7 mouse cellular contexts compared by ENCODE assay signal in genomic region chr11:62878728-62879127, GRCm38 (mm10). TPM values are rescaled to one million over a fixed set of nuclear protein-coding genes. Genes with fewer than 3 reads are reported as not detected.
DNase-seq lines count a peak whose midpoint lies in the region; ATAC-seq and TF ChIP-seq lines count a peak whose summit lies in the region.

No protein-coding gene starts in this region.

- TF ChIP-seq CTCF in lung, embryonic 14.5 days (IDR thresholded peaks at IDR 0.05; ENCODE audit: low read depth) = no peak
- TF ChIP-seq CTCF in hindbrain, postnatal 0 days (IDR thresholded peaks at IDR 0.05; ENCODE audit: low read depth) = no peak

- peak overlapping the region; percentile 62 for H3K4me3 ChIP-seq in lung, embryonic 14.5 days (ENCODE audit: low read depth, low read length)
- peak overlapping the region; percentile 84 for H3K4me3 ChIP-seq in embryonic facial prominence, embryonic 14.5 days (ENCODE audit: low read depth, low read length)
- H3K4me3 ChIP-seq in hindbrain, postnatal 0 days (ENCODE audit: low read length) = peak overlapping the region; percentile 67
- H3K4me3 ChIP-seq in neural tube, embryonic 12.5 days = peak overlapping the region; percentile 65

- WGBS in lung, embryonic 14.5 days = 24% methylated on average over 9 of the region's 9 CpGs
- WGBS in embryonic facial prominence, embryonic 14.5 days = 29% methylated on average over 9 of the region's 9 CpGs
- WGBS in hindbrain, postnatal 0 days = 24% methylated on average over 9 of the region's 9 CpGs
- WGBS in neural tube, embryonic 12.5 days = 27% methylated on average over 9 of the region's 9 CpGs

- H3K9ac ChIP-seq in lung, embryonic 14.5 days = 0 out of 2 replicates have a peak overlapping the region, but pooled peaks have one; percentile 34
- 0 out of 2 replicates have a peak overlapping the region, but pooled peaks have one; percentile 43 for H3K9ac ChIP-seq in embryonic facial prominence, embryonic 14.5 days (ENCODE audit: low read depth, low read length)
- H3K9ac ChIP-seq in hindbrain, postnatal 0 days (replicated peaks; ENCODE audit: low read length) = peak overlapping the region; percentile 79; the same call in 1 of the 2 replicates
- H3K9ac ChIP-seq in neural tube, embryonic 12.5 days = no peak overlapping the region

- H3K27ac ChIP-seq in lung, embryonic 14.5 days (ENCODE audit: low read depth) = peak overlapping the region; percentile 60
- H3K27ac ChIP-seq in embryonic facial prominence, embryonic 14.5 days (replicated peaks; ENCODE audit: low read depth, low read length) = peak overlapping the region; percentile 85
- H3K27ac ChIP-seq in hindbrain, postnatal 0 days = no peak overlapping the region
- H3K27ac ChIP-seq in neural tube, embryonic 12.5 days = no peak overlapping the region

- 0 out of 2 replicates have a peak, but pooled peaks cover 11% of the 10 kb centered on the region for H3K36me3 ChIP-seq in lung, embryonic 14.5 days (ENCODE audit: insufficient read depth)
- peaks cover 16% of the 10 kb centered on the region for H3K36me3 ChIP-seq in embryonic facial prominence, embryonic 14.5 days (ENCODE audit: control insufficient read depth, insufficient read depth, low read length)
- no peaks in the 10 kb centered on the region for H3K36me3 ChIP-seq in hindbrain, postnatal 0 days (ENCODE audit: insufficient read depth, low read length)
- peaks cover 5% of the 10 kb centered on the region; the same call in 1 of the 2 replicates for H3K36me3 ChIP-seq in neural tube, embryonic 12.5 days

- DNase-seq in lung, embryonic 14.5 days = peak; percentile 19
- no peak for DNase-seq in lung, postnatal 10 days
- DNase-seq in embryonic facial prominence, embryonic 14.5 days (ENCODE audit: low spot score) = no peak
- no peak for DNase-seq in hindbrain, postnatal 0 days (ENCODE audit: low spot score)
- DNase-seq in retina, postnatal 1 day = no peak
- DNase-seq in spleen, postnatal 4 days (ENCODE audit: low spot score in 2 of 2) = no peak

- H3K9me3 ChIP-seq in lung, embryonic 14.5 days (ENCODE audit: low read depth, low read length) = no peaks in the 10 kb centered on the region
- no peaks in the 10 kb centered on the region for H3K9me3 ChIP-seq in embryonic facial prominence, embryonic 14.5 days (ENCODE audit: control insufficient read depth, low read length)
- H3K9me3 ChIP-seq in hindbrain, postnatal 0 days (ENCODE audit: low read length) = no peaks in the 10 kb centered on the region
- H3K9me3 ChIP-seq in neural tube, embryonic 12.5 days = no peaks in the 10 kb centered on the region

- peak overlapping the region; percentile 79 for H3K4me2 ChIP-seq in lung, embryonic 14.5 days
- peak overlapping the region; percentile 64 for H3K4me2 ChIP-seq in embryonic facial prominence, embryonic 14.5 days (ENCODE audit: low read depth, low read length)
- peak overlapping the region; percentile 81 for H3K4me2 ChIP-seq in hindbrain, postnatal 0 days (ENCODE audit: low read depth, low read length)
- H3K4me2 ChIP-seq in neural tube, embryonic 12.5 days (replicated peaks) = peak overlapping the region; percentile 64

- H3K4me1 ChIP-seq in lung, embryonic 14.5 days (ENCODE audit: insufficient read depth) = peaks cover 4% of the 10 kb centered on the region; the same call in 1 of the 2 replicates
- H3K4me1 ChIP-seq in embryonic facial prominence, embryonic 14.5 days (ENCODE audit: control insufficient read depth, insufficient read depth, low read length) = peaks cover 9% of the 10 kb centered on the region; the same call in 1 of the 2 replicates
- H3K4me1 ChIP-seq in hindbrain, postnatal 0 days (ENCODE audit: insufficient read depth, low read length) = no peaks in the 10 kb centered on the region
- H3K4me1 ChIP-seq in neural tube, embryonic 12.5 days = no peaks in the 10 kb centered on the region

- H3K27me3 ChIP-seq in lung, embryonic 14.5 days (ENCODE audit: insufficient read depth, low read length) = no peaks in the 10 kb centered on the region
- no peaks in the 10 kb centered on the region for H3K27me3 ChIP-seq in embryonic facial prominence, embryonic 14.5 days (replicated peaks; ENCODE audit: control insufficient read depth, insufficient read depth, low read length)
- no peaks in the 10 kb centered on the region for H3K27me3 ChIP-seq in hindbrain, postnatal 0 days (ENCODE audit: insufficient read depth, low read length)
- H3K27me3 ChIP-seq in neural tube, embryonic 12.5 days (replicated peaks) = no peaks in the 10 kb centered on the region

- ATAC-seq in lung, embryonic 14.5 days (ENCODE audit: insufficient read depth) = peak; percentile 18; the same call in 1 of the 2 replicates
- peak; percentile 27; the same call in 1 of the 2 replicates for ATAC-seq in embryonic facial prominence, embryonic 14.5 days (ENCODE audit: low read depth)
- ATAC-seq in hindbrain, postnatal 0 days = no peak
- peak; percentile 59 for ATAC-seq in neural tube, embryonic 12.5 days (ENCODE audit: low FRiP score, low read depth)

RNA-seq across cellular contexts. Expression of gene Tvp23b, which starts 0.5 kb away (rescaled TPM):
- 55.3 and 57.7 TPM in 2 replicates for polyA plus RNA-seq in lung, embryonic 14.5 days (2014; fragmentation: Nextera tagmentation; extraction: Ambion mirVana)
- 74.2 and 82.0 TPM in 2 replicates for polyA plus RNA-seq in embryonic facial prominence, embryonic 14.5 days (2014; fragmentation: Nextera tagmentation; extraction: Ambion mirVana)
- total RNA-seq in hindbrain, postnatal 0 days (2014; rRNA removed) = 26.7 and 27.5 TPM in 2 replicates
- polyA plus RNA-seq in hindbrain, postnatal 0 days (2015; fragmentation: Nextera tagmentation; extraction: Ambion mirVana) = 41.5 and 42.6 TPM in 2 replicates
- polyA plus RNA-seq in neural tube, embryonic 12.5 days (2016; fragmentation: Nextera tagmentation; extraction: Ambion mirVana) = 40.5 and 43.9 TPM in 2 replicates

RNA-seq across cellular contexts. Expression of gene Fbxw10, which starts 31.9 kb away (rescaled TPM):
- 0.24 and 0.30 TPM in 2 replicates for polyA plus RNA-seq in lung, embryonic 14.5 days (2014; fragmentation: Nextera tagmentation; extraction: Ambion mirVana)
- 0.60 and 0.62 TPM in 2 replicates for polyA plus RNA-seq in embryonic facial prominence, embryonic 14.5 days (2014; fragmentation: Nextera tagmentation; extraction: Ambion mirVana)
- 0.36 and 0.37 TPM in 2 replicates for total RNA-seq in hindbrain, postnatal 0 days (2014; rRNA removed)
- 0.36 and 0.82 TPM in 2 replicates for polyA plus RNA-seq in hindbrain, postnatal 0 days (2015; fragmentation: Nextera tagmentation; extraction: Ambion mirVana)
- 0.74 and 1.0 TPM in 2 replicates for polyA plus RNA-seq in neural tube, embryonic 12.5 days (2016; fragmentation: Nextera tagmentation; extraction: Ambion mirVana)

RNA-seq across cellular contexts. Expression of gene Trim16, which starts 58.7 kb away (rescaled TPM):
- polyA plus RNA-seq in lung, embryonic 14.5 days (2014; fragmentation: Nextera tagmentation; extraction: Ambion mirVana) = 18.0 and 20.4 TPM in 2 replicates
- polyA plus RNA-seq in embryonic facial prominence, embryonic 14.5 days (2014; fragmentation: Nextera tagmentation; extraction: Ambion mirVana) = 14.3 and 16.5 TPM in 2 replicates
- 5.2 and 7.2 TPM in 2 replicates for total RNA-seq in hindbrain, postnatal 0 days (2014; rRNA removed)
- polyA plus RNA-seq in hindbrain, postnatal 0 days (2015; fragmentation: Nextera tagmentation; extraction: Ambion mirVana) = 5.5 and 6.1 TPM in 2 replicates
- 8.2 and 10.3 TPM in 2 replicates for polyA plus RNA-seq in neural tube, embryonic 12.5 days (2016; fragmentation: Nextera tagmentation; extraction: Ambion mirVana)

Comparison
In these comparisons a context has a peak if more than half of its experiments do, and no peak if none do; other contexts are left out.
1. H3K27ac ChIP-seq: peak in lung, embryonic 14.5 days (single experiment) and embryonic facial prominence, embryonic 14.5 days (single experiment); none in hindbrain, postnatal 0 days (single experiment) and neural tube, embryonic 12.5 days (single experiment).
2. Peak in every context shown above with its lines, with median percentiles within 50 percentile points of each other: H3K4me2 ChIP-seq and H3K4me3 ChIP-seq.